33 mouse cellular contexts compared by ENCODE assay signal in the genomic region with DNA sequence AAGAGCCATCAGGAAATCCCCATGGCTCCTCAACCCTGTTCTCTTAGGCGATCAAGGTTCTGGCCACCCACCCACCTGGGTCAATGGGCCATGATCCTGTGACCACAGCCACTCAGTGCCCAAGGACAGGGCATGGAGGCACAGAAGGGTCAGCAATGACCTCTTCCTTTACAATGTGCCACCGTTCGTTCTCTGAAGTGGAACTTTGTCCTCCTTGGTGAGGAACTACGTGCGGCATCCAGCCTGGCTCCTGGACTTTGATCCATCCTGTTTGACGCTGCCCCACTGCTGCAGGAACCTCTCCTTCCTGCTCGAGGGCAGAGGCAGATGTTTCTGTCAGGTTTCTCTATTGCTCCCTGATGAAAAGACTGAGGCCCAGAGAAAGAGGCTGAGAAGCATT. TPM values are rescaled to one million over a fixed set of nuclear protein-coding genes. Genes with fewer than 3 reads are reported as not detected.
DNase-seq lines count a peak whose midpoint lies in the region; ATAC-seq and TF ChIP-seq lines count a peak whose summit lies in the region.
"Had no signal": no experiment of that assay in that cellular context is flagged by ENCODE, and none has a peak within 500 bp of the region (broad histone marks: within the 10 kb centered on the region; RNA-seq: fewer than 3 reads in every experiment).

No protein-coding gene starts in this region.

- TF ChIP-seq CTCF in intestine, postnatal 0 days (IDR thresholded peaks at IDR 0.05; ENCODE audit: low read depth), result no peak

- DNase-seq in kidney, adult 8-10 months, result peak; percentile 74 to 78
- peak; percentile 65 to 86 for DNase-seq in kidney, postnatal 25 days
- DNase-seq in layer of hippocampus, postnatal 36 days, result no peak
- DNase-seq in left cerebral cortex, postnatal 36 days (ENCODE audit: low spot score in 2 of 2), result no peak
- DNase-seq: adrenal gland, postnatal 25 days; cerebellum, adult 18-20 months; cerebellum, postnatal 10 days; gastrocnemius, adult 2 months; heart, adult 2 months; heart, postnatal 4 days; left cerebral cortex, postnatal 4 days; lung, adult 18-20 months; retina, postnatal 1 day; right cerebral cortex, postnatal 14 days; thymus, adult 2 months; thymus, postnatal 4 days had no signal

- H3K4me1 ChIP-seq in kidney, embryonic 15.5 days, result peaks cover 18% of the 10 kb centered on the region
- 0 out of 2 replicates have a peak, but pooled peaks cover 12% of the 10 kb centered on the region for H3K4me1 ChIP-seq in intestine, postnatal 0 days (replicated peaks; ENCODE audit: control insufficient read depth, insufficient read depth, low read length)
- H3K4me1 ChIP-seq in stomach, embryonic 16.5 days (ENCODE audit: control insufficient read depth, insufficient read depth, low read length), result peaks cover 12% of the 10 kb centered on the region
- no peaks in the 10 kb centered on the region for H3K4me1 ChIP-seq in midbrain, embryonic 16.5 days (ENCODE audit: control insufficient read depth, insufficient read depth, low read length)

- WGBS in kidney, embryonic 15.5 days, result 60% methylated on average over 7 of the region's 7 CpGs
- WGBS in intestine, postnatal 0 days, result 38% methylated on average over 7 of the region's 7 CpGs
- 56% methylated on average over 7 of the region's 7 CpGs for WGBS in stomach, embryonic 16.5 days
- 75% methylated on average over 7 of the region's 7 CpGs for WGBS in midbrain, embryonic 16.5 days

- no peak overlapping the region for H3K27ac ChIP-seq in kidney, embryonic 15.5 days
- peak overlapping the region; percentile 98 for H3K27ac ChIP-seq in intestine, postnatal 0 days (ENCODE audit: low read depth, low read length)
- H3K27ac ChIP-seq in stomach, embryonic 16.5 days (ENCODE audit: low read length), result 0 out of 2 replicates have a peak overlapping the region, but pooled peaks have one; percentile 4
- H3K27ac ChIP-seq in midbrain, embryonic 16.5 days (ENCODE audit: low read length), result no peak overlapping the region
- H3K27ac ChIP-seq: gastrocnemius, adult 2 months; heart, adult 2 months; hindbrain, embryonic 14.5 days; macrophage; midbrain, embryonic 13.5 days; neural tube, embryonic 15.5 days had no signal

- H3K9me3 ChIP-seq in kidney, embryonic 15.5 days (replicated peaks), result no peaks in the 10 kb centered on the region
- no peaks in the 10 kb centered on the region for H3K9me3 ChIP-seq in intestine, postnatal 0 days (ENCODE audit: control insufficient read depth)
- H3K9me3 ChIP-seq in stomach, embryonic 16.5 days (replicated peaks; ENCODE audit: control insufficient read depth, low read length), result no peaks in the 10 kb centered on the region
- H3K9me3 ChIP-seq in midbrain, embryonic 16.5 days (replicated peaks; ENCODE audit: control insufficient read depth, low read length, poor library complexity, severe bottlenecking), result no peaks in the 10 kb centered on the region
- H3K9me3 ChIP-seq: heart, embryonic 12.5 days; midbrain, embryonic 13.5 days; neural tube, embryonic 15.5 days had no signal

- no peak overlapping the region for H3K4me2 ChIP-seq in kidney, embryonic 15.5 days
- peak overlapping the region; percentile 48 for H3K4me2 ChIP-seq in intestine, postnatal 0 days (replicated peaks; ENCODE audit: low read depth)
- no peak overlapping the region for H3K4me2 ChIP-seq in stomach, embryonic 16.5 days (ENCODE audit: low read depth, low read length)
- no peak overlapping the region for H3K4me2 ChIP-seq in midbrain, embryonic 16.5 days (ENCODE audit: low read length)
- H3K4me2 ChIP-seq: heart, embryonic 12.5 days; hindbrain, embryonic 14.5 days; midbrain, embryonic 13.5 days; neural tube, embryonic 15.5 days had no signal

- H3K27me3 ChIP-seq in kidney, embryonic 15.5 days, result no peaks in the 10 kb centered on the region
- no peaks in the 10 kb centered on the region for H3K27me3 ChIP-seq in intestine, postnatal 0 days (replicated peaks; ENCODE audit: control insufficient read depth, insufficient read depth, low read length)
- H3K27me3 ChIP-seq in stomach, embryonic 16.5 days (ENCODE audit: control insufficient read depth, insufficient read depth, low read length), result no peaks in the 10 kb centered on the region
- H3K27me3 ChIP-seq in midbrain, embryonic 16.5 days (ENCODE audit: control insufficient read depth, insufficient read depth, low read depth, low read length), result peaks cover 3% of the 10 kb centered on the region; the same call in 1 of the 2 replicates

- ATAC-seq in kidney, embryonic 15.5 days (replicated peaks; ENCODE audit: low FRiP score), result no peak
- peak; percentile 44 for ATAC-seq in intestine, postnatal 0 days
- ATAC-seq in stomach, embryonic 16.5 days (ENCODE audit: insufficient read depth, low FRiP score), result no peak
- no peak for ATAC-seq in midbrain, embryonic 16.5 days
- ATAC-seq: CD4-positive, CD25-positive, alpha-beta regulatory T cell, adult 4 months; forebrain, embryonic 16.5 days; inflammation-experienced regulatory T-cells, adult 6 months; lung, postnatal 0 days; midbrain, embryonic 13.5 days had no signal

- H3K4me3 ChIP-seq in kidney, embryonic 15.5 days (replicated peaks), result no peak overlapping the region
- H3K4me3 ChIP-seq in intestine, postnatal 0 days (ENCODE audit: low read depth, low read length), result no peak overlapping the region
- H3K4me3 ChIP-seq in stomach, embryonic 16.5 days (replicated peaks; ENCODE audit: low read length), result no peak overlapping the region
- H3K4me3 ChIP-seq in midbrain, embryonic 16.5 days (ENCODE audit: low read depth, low read length), result no peak overlapping the region
- H3K4me3 ChIP-seq: erythroblast, embryonic 14.5 days; gastrocnemius, adult 2 months; heart, adult 2 months; heart, embryonic 12.5 days; midbrain, embryonic 13.5 days; neural tube, embryonic 15.5 days had no signal

- no peaks in the 10 kb centered on the region for H3K36me3 ChIP-seq in kidney, embryonic 15.5 days
- peaks cover 8% of the 10 kb centered on the region; the same call in 1 of the 2 replicates for H3K36me3 ChIP-seq in intestine, postnatal 0 days (ENCODE audit: control insufficient read depth, insufficient read depth)
- no peaks in the 10 kb centered on the region for H3K36me3 ChIP-seq in stomach, embryonic 16.5 days (ENCODE audit: control insufficient read depth, insufficient read depth, low read length)
- H3K36me3 ChIP-seq in midbrain, embryonic 16.5 days (ENCODE audit: control insufficient read depth, insufficient read depth, low read length), result no peaks in the 10 kb centered on the region
- H3K36me3 ChIP-seq: heart, embryonic 12.5 days; midbrain, embryonic 13.5 days; neural tube, embryonic 15.5 days had no signal

- intact Hi-C loops in left cerebral cortex, postnatal 36 days (cut with DNase I), result no loop called here

- H3K9ac ChIP-seq in kidney, embryonic 15.5 days, result no peak overlapping the region
- peak overlapping the region; percentile 34; the same call in 1 of the 2 replicates for H3K9ac ChIP-seq in intestine, postnatal 0 days (ENCODE audit: low read depth, low read length)
- no peak overlapping the region for H3K9ac ChIP-seq in stomach, embryonic 16.5 days (ENCODE audit: low read length)
- H3K9ac ChIP-seq in midbrain, embryonic 16.5 days (ENCODE audit: low read depth, low read length), result no peak overlapping the region
- H3K9ac ChIP-seq: heart, embryonic 12.5 days; hindbrain, embryonic 14.5 days; midbrain, embryonic 13.5 days; neural tube, embryonic 15.5 days had no signal

RNA-seq across cellular contexts. Expression of gene Eps8l2, which starts 5.0 kb away (rescaled TPM):
- 33.1 and 39.6 TPM in 2 replicates for polyA plus RNA-seq in kidney, embryonic 15.5 days (2015; fragmentation: Nextera tagmentation; extraction: Ambion mirVana)
- 234 and 248 TPM in 2 replicates for polyA plus RNA-seq in intestine, postnatal 0 days (2015; fragmentation: Nextera tagmentation; extraction: Ambion mirVana)
- 79.4 and 108 TPM in 2 replicates for polyA plus RNA-seq in stomach, embryonic 16.5 days (2015; fragmentation: Nextera tagmentation; extraction: Ambion mirVana)
- 1 to 10 TPM; 4.6 to 5.8 TPM for total RNA-seq in layer of hippocampus, postnatal 36 days (2021)
- polyA plus RNA-seq in midbrain, embryonic 16.5 days (2015; fragmentation: Nextera tagmentation; extraction: Ambion mirVana), result 0.61 and 1.0 TPM in 2 replicates
- 1 to 10 TPM; 4.7 to 5.9 TPM for total RNA-seq in left cerebral cortex, postnatal 36 days (2021)
- polyA plus RNA-seq: CD4-positive, CD25-positive, alpha-beta regulatory T cell, adult 4 months; inflammation-experienced regulatory T-cells, adult 6 months; macrophage had no signal

RNA-seq across cellular contexts. Expression of gene Tmem80, which starts 16.2 kb away (rescaled TPM):
- polyA plus RNA-seq in kidney, embryonic 15.5 days (2015; fragmentation: Nextera tagmentation; extraction: Ambion mirVana), result 52.8 and 54.4 TPM in 2 replicates
- 21.8 and 23.3 TPM in 2 replicates for polyA plus RNA-seq in intestine, postnatal 0 days (2015; fragmentation: Nextera tagmentation; extraction: Ambion mirVana)
- 35.9 and 36.5 TPM in 2 replicates for polyA plus RNA-seq in stomach, embryonic 16.5 days (2015; fragmentation: Nextera tagmentation; extraction: Ambion mirVana)
- total RNA-seq in layer of hippocampus, postnatal 36 days (2021), result 10 to 100 TPM; 32.4 to 34.3 TPM
- polyA plus RNA-seq in midbrain, embryonic 16.5 days (2015; fragmentation: Nextera tagmentation; extraction: Ambion mirVana), result 53.1 and 54.7 TPM in 2 replicates
- 10 to 100 TPM; 30.5 to 34.9 TPM for total RNA-seq in left cerebral cortex, postnatal 36 days (2021)

RNA-seq across cellular contexts. Expression of gene Deaf1, which starts 16.2 kb away (rescaled TPM):
- 68.2 and 81.1 TPM in 2 replicates for polyA plus RNA-seq in kidney, embryonic 15.5 days (2015; fragmentation: Nextera tagmentation; extraction: Ambion mirVana)
- 52.8 and 55.7 TPM in 2 replicates for polyA plus RNA-seq in intestine, postnatal 0 days (2015; fragmentation: Nextera tagmentation; extraction: Ambion mirVana)
- polyA plus RNA-seq in stomach, embryonic 16.5 days (2015; fragmentation: Nextera tagmentation; extraction: Ambion mirVana), result 61.3 and 64.3 TPM in 2 replicates
- 10 to 100 TPM; 79.4 to 82.5 TPM for total RNA-seq in layer of hippocampus, postnatal 36 days (2021)
- polyA plus RNA-seq in midbrain, embryonic 16.5 days (2015; fragmentation: Nextera tagmentation; extraction: Ambion mirVana), result 211 and 237 TPM in 2 replicates
- total RNA-seq in left cerebral cortex, postnatal 36 days (2021), result 10 to 100 TPM; 67.3 to 72.5 TPM

RNA-seq across cellular contexts. Expression of gene Taldo1, which starts 48.3 kb away (rescaled TPM):
- polyA plus RNA-seq in kidney, embryonic 15.5 days (2015; fragmentation: Nextera tagmentation; extraction: Ambion mirVana), result 340 and 353 TPM in 2 replicates
- polyA plus RNA-seq in intestine, postnatal 0 days (2015; fragmentation: Nextera tagmentation; extraction: Ambion mirVana), result 706 and 711 TPM in 2 replicates
- 399 and 400 TPM in 2 replicates for polyA plus RNA-seq in stomach, embryonic 16.5 days (2015; fragmentation: Nextera tagmentation; extraction: Ambion mirVana)
- total RNA-seq in layer of hippocampus, postnatal 36 days (2021), result 100 to 1,000 TPM; 119 to 121 TPM
- 291 and 309 TPM in 2 replicates for polyA plus RNA-seq in midbrain, embryonic 16.5 days (2015; fragmentation: Nextera tagmentation; extraction: Ambion mirVana)
- 100 to 1,000 TPM in 1 of 2 experiments, 10 to 100 TPM in 1; 93.3 to 116 TPM for total RNA-seq in left cerebral cortex, postnatal 36 days (2021)

RNA-seq across cellular contexts. Expression of gene Drd4, which starts 51.9 kb away (rescaled TPM):
- polyA plus RNA-seq in kidney, embryonic 15.5 days (2015; fragmentation: Nextera tagmentation; extraction: Ambion mirVana), result 1.4 and 1.8 TPM in 2 replicates
- polyA plus RNA-seq in intestine, postnatal 0 days (2015; fragmentation: Nextera tagmentation; extraction: Ambion mirVana), result 0.33 and 0.38 TPM in 2 replicates
- polyA plus RNA-seq in stomach, embryonic 16.5 days (2015; fragmentation: Nextera tagmentation; extraction: Ambion mirVana), result 0.18 TPM in 1 of 2 replicates, not detected in the other
- under 1 TPM in 1 of 2 experiments, not detected in 1; 0.18 TPM for total RNA-seq in layer of hippocampus, postnatal 36 days (2021)
- polyA plus RNA-seq in midbrain, embryonic 16.5 days (2015; fragmentation: Nextera tagmentation; extraction: Ambion mirVana), result 0.58 and 1.2 TPM in 2 replicates
- under 1 TPM; 0.17 to 0.39 TPM for total RNA-seq in left cerebral cortex, postnatal 36 days (2021)
- total RNA-seq: adrenal gland, postnatal 25 days; common myeloid progenitor, adult 5-6 weeks; gastrocnemius, adult 2 months; heart, adult 2 months; heart, postnatal 4 days; layer of hippocampus, adult 18-20 months; megakaryocyte-erythroid progenitor cell, adult 5-6 weeks had no signal
- polyA plus RNA-seq: CD4-positive, CD25-positive, alpha-beta regulatory T cell, adult 4 months; erythroblast, embryonic 14.5 days; inflammation-experienced regulatory T-cells, adult 6 months; macrophage had no signal

Comparison
In these comparisons a context has a peak if more than half of its experiments do, and no peak if none do; other contexts are left out.
1. DNase-seq: peak in kidney, adult 8-10 months (2 of 2) and kidney, postnatal 25 days (2 of 2); none in layer of hippocampus, postnatal 36 days (0 of 2) and left cerebral cortex, postnatal 36 days (0 of 2).
2. H3K27ac ChIP-seq: peak in intestine, postnatal 0 days (single experiment) and stomach, embryonic 16.5 days (single experiment); none in kidney, embryonic 15.5 days (single experiment) and midbrain, embryonic 16.5 days (single experiment).
3. RNA of gene Eps8l2, which starts 5.0 kb away (polyA plus RNA-seq): 234 to 248 TPM in intestine, postnatal 0 days, 79.4 to 108 TPM in stomach, embryonic 16.5 days and 33.1 to 39.6 TPM in kidney, embryonic 15.5 days; 0.61 to 1.0 TPM in midbrain, embryonic 16.5 days; every median in the first group is over 10 times any median in the second.